Mouse (Mus musculus) testis, adult 2 months (tissue): ENCODE results near the gene Angpt4.

Source experiments
- CTCF ChIP-seq: fragments of 200-500 bp; IDR thresholded peaks from 2 replicates; pipeline ENCODE4 v1.5.1; 2012; ENCODE audit warnings: low read depth, mild to moderate bottlenecking, inconsistent platforms, low read length, moderate library complexity; ENCODE audit not compliant: control insufficient read depth, insufficient read depth, insufficient replicate concordance
- POLR2A ChIP-seq: fragments of 200-500 bp; IDR thresholded peaks from 2 replicates; pipeline ENCODE4 v1.6.1; 2012; ENCODE audit warnings: low read depth, mild to moderate bottlenecking, inconsistent platforms, low read length, moderate library complexity; ENCODE audit not compliant: control insufficient read depth

GRCm38 (mm10) chr2:151895911-151896310 is 15.1 kb upstream of the Angpt4 start:
- no peak for TF ChIP-seq CTCF
- TF ChIP-seq POLR2A = no peak
